16 mouse cellular contexts compared by ENCODE assay signal in genomic region chr15:27583620-27584019, GRCm38 (mm10). TPM values are rescaled to one million over a fixed set of nuclear protein-coding genes. Genes with fewer than 3 reads are reported as not detected.
DNase-seq lines count a peak whose midpoint lies in the region; ATAC-seq and TF ChIP-seq lines count a peak whose summit lies in the region.
"Had no signal": no experiment of that assay in that cellular context is flagged by ENCODE, and none has a peak within 500 bp of the region (broad histone marks: within the 10 kb centered on the region; RNA-seq: fewer than 3 reads in every experiment).

No protein-coding gene starts in this region.

- ATAC-seq in cerebellum, adult (ENCODE audit: insufficient number of reproducible peaks, low FRiP score, low TSS enrichment), result peak; percentile 49; the same call in 1 of the 2 replicates
- ATAC-seq: activated CD4-positive, CD25-positive, alpha-beta regulatory T cell, adult 4 months; intestine, postnatal 0 days had no signal

- H3K27me3 ChIP-seq in cerebellum, adult 2 months (ENCODE audit: control insufficient read depth, insufficient read depth, low read length), result no peaks in the 10 kb centered on the region
- H3K27me3 ChIP-seq: forebrain, embryonic 13.5 days; heart, embryonic 13.5 days; hindbrain, embryonic 12.5 days; hindbrain, embryonic 15.5 days had no signal

- no peak for TF ChIP-seq POLR2A in cerebellum, adult 2 months (IDR thresholded peaks at IDR 0.05; ENCODE audit: borderline replicate concordance, insufficient read depth, low read length)

- WGBS in cerebellum, adult 2 months, result 35% methylated on average over 6 of the region's 6 CpGs

- intact Hi-C loops in gastrocnemius, adult 2 months (cut with DNase I), result loop anchor here (1.0 to 2.0 kb wide), 2 partner anchors 117 to 257 kb away; partner anchors contain the start of gene Ank
- intact Hi-C loops in gastrocnemius, postnatal 14 days (cut with DNase I; ENCODE audit: low total_unique reads), result no loop called here
- intact Hi-C loops in left cerebral cortex, adult 2 months (cut with DNase I), result loop anchor here (1.0 kb wide), 1 partner anchor 257 kb away; no protein-coding TSS in a partner anchor
- intact Hi-C loops in left cerebral cortex, postnatal 4 days (cut with DNase I), result loop anchor here (10.0 kb wide), 2 partner anchors 119 to 259 kb away; partner anchors contain the start of gene Ank

- H3K4me1 ChIP-seq in cerebellum, adult 2 months (ENCODE audit: control insufficient read depth, insufficient read depth, low read length), result peaks cover 30% of the 10 kb centered on the region

- no peak for DNase-seq in cerebellum, postnatal 25 days
- peak; percentile 48 to 60 for DNase-seq in cerebellum, adult 2 months
- DNase-seq in cerebellum, postnatal 4 days (ENCODE audit: low spot score in 2 of 2), result no peak
- DNase-seq in gastrocnemius, adult 2 months, result no peak
- no peak for DNase-seq in gastrocnemius, postnatal 14 days
- no peak for DNase-seq in left cerebral cortex, adult 2 months (ENCODE audit: extremely low spot score in 1 of 2, low spot score in 2 of 2)
- no peak for DNase-seq in left cerebral cortex, postnatal 4 days

- TF ChIP-seq CTCF in cerebellum, adult 2 months (IDR thresholded peaks at IDR 0.05; ENCODE audit: borderline replicate concordance, insufficient read depth, low read depth, low read length), result no peak
- TF ChIP-seq CTCF in gastrocnemius, adult 2 months (IDR thresholded peaks at IDR 0.05), result no peak
- no peak for TF ChIP-seq CTCF in left cerebral cortex, adult 2 months (IDR thresholded peaks at IDR 0.05)

- H3K4me3 ChIP-seq in cerebellum, adult 2 months (replicated peaks; ENCODE audit: insufficient read depth, low read depth, low read length), result no peak overlapping the region
- H3K4me3 ChIP-seq in gastrocnemius, adult 2 months, result no peak overlapping the region
- no peak overlapping the region for H3K4me3 ChIP-seq in left cerebral cortex, adult 2 months
- H3K4me3 ChIP-seq: forebrain, embryonic 10.5 days; forebrain, embryonic 13.5 days; heart, embryonic 10.5 days; heart, embryonic 13.5 days; hindbrain, embryonic 12.5 days; hindbrain, embryonic 15.5 days had no signal

- no peak overlapping the region for H3K27ac ChIP-seq in cerebellum, adult 2 months (ENCODE audit: insufficient read depth, low read length)
- peak overlapping the region; percentile 21; the same call in 1 of the 2 replicates for H3K27ac ChIP-seq in gastrocnemius, adult 2 months
- peak overlapping the region; percentile 63; the same call in 1 of the 2 replicates for H3K27ac ChIP-seq in left cerebral cortex, adult 2 months
- H3K27ac ChIP-seq: forebrain, embryonic 10.5 days; forebrain, embryonic 13.5 days; heart, embryonic 10.5 days; heart, embryonic 13.5 days; hindbrain, embryonic 12.5 days; hindbrain, embryonic 15.5 days had no signal

RNA-seq across cellular contexts. Expression of gene Otulin, which starts 46.9 kb away (rescaled TPM):
- polyA plus RNA-seq in cerebellum, adult 2 months (2012; rRNA removed), result 26.0 and 26.6 TPM in 2 replicates
- total RNA-seq in gastrocnemius, adult 2 months (2021), result 10 to 100 TPM; 16.2 to 20.7 TPM
- 10 to 100 TPM; 14.9 to 17.4 TPM for total RNA-seq in gastrocnemius, postnatal 14 days (2021)
- total RNA-seq in left cerebral cortex, adult 2 months (2021), result 10 to 100 TPM; 18.8 to 21.4 TPM
- 10 to 100 TPM; 25.4 to 27.0 TPM for total RNA-seq in left cerebral cortex, postnatal 4 days (2021)

Comparison
In these comparisons a context has a peak if more than half of its experiments do, and no peak if none do; other contexts are left out.
1. DNase-seq: peak in cerebellum, adult 2 months (2 of 2); none in cerebellum, postnatal 25 days (0 of 2), cerebellum, postnatal 4 days (0 of 2), gastrocnemius, adult 2 months (single experiment), gastrocnemius, postnatal 14 days (single experiment), left cerebral cortex, adult 2 months (0 of 2) and left cerebral cortex, postnatal 4 days (single experiment).